Mouse (Mus musculus) erythroblast, embryonic 14.5 days (primary cell): ENCODE measurements around the gene Nek8.

Experiments used
- GATA1 ChIP-seq: IDR thresholded peaks from 2 replicates; pipeline ENCODE4 v1.6.1; 2012; ENCODE audit warnings: low read length, inconsistent platforms, mixed read lengths
- TAL1 ChIP-seq: IDR thresholded peaks from 3 replicates; pipeline ENCODE4 v1.6.1; 2012; ENCODE audit warnings: low read length, inconsistent platforms, mixed read lengths

DNA sequence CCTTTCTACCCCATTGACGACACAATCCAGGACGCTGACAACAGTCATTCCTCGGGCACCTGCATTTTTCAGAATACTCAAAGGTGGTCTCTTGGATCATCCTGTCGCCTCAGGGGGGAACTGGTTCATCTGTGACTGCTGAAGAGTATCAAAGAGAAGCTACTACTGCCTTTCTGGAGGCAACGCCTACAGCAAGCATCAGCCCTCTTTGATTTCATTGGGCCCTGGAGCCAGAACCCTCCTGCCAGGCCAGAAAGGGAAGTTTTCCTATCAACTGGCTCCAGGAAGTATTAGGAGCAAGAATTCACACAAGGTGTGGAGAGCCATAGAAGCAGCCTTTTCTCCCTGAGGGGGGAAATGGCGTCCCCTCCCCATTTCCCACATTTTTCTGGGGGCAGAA is 9.8 kb downstream of the Nek8 start:
- TF ChIP-seq GATA1 (no peak), TAL1 (no peak)
